Mouse (Mus musculus) heart, embryonic 15.5 days (tissue): ENCODE measurements around the gene Dennd5a. TPM values are rescaled to one million over a fixed set of nuclear protein-coding genes. Genes with fewer than 3 reads are reported as not detected.

Source experiments
- ATAC-seq: fragments of 200-750 bp; cut with Nextera tagmentation; replicated peaks from 2 replicates; pipeline ENCODE4 v1.8.0; 2017; ENCODE audit warnings: low read depth, moderate TSS enrichment; ENCODE audit not compliant: insufficient number of reproducible peaks, insufficient read depth, low FRiP score
- H3K27ac ChIP-seq: fragments of 300-500 bp; sonication (generic); 2 replicates; pipeline ENCODE4 v1.5.1; 2015; ENCODE audit warnings: mild to moderate bottlenecking, inconsistent platforms
- H3K27me3 ChIP-seq: fragments of 300-500 bp; sonication (generic); 2 replicates; pipeline ENCODE4 v1.6.1; 2015; ENCODE audit warnings: inconsistent platforms
- H3K36me3 ChIP-seq: fragments of 300-500 bp; sonication (generic); 2 replicates; pipeline ENCODE4 v1.6.1; 2015; ENCODE audit warnings: mild to moderate bottlenecking, inconsistent platforms
- H3K4me1 ChIP-seq: fragments of 300-500 bp; sonication (generic); replicated peaks from 2 replicates; pipeline ENCODE4 v1.6.1; 2015; ENCODE audit warnings: inconsistent platforms
- H3K4me2 ChIP-seq: fragments of 300-500 bp; sonication (generic); 2 replicates; pipeline ENCODE4 v1.6.1; 2015; ENCODE audit warnings: inconsistent platforms, mild to moderate bottlenecking, moderate library complexity
- H3K4me3 ChIP-seq: fragments of 300-500 bp; sonication (generic); 2 replicates; pipeline ENCODE4 v1.5.1; 2015; ENCODE audit warnings: mild to moderate bottlenecking, inconsistent platforms
- H3K9ac ChIP-seq: fragments of 300-500 bp; sonication (generic); 2 replicates; pipeline ENCODE4 v1.6.1; 2015; ENCODE audit warnings: mild to moderate bottlenecking, inconsistent platforms
- H3K9me3 ChIP-seq: fragments of 300-500 bp; sonication (generic); replicated peaks from 2 replicates; pipeline ENCODE4 v1.6.1; 2016; ENCODE audit warnings: inconsistent platforms
- WGBS: fragments of 180-500 bp; shearing (Covaris S2); methylation state at CpG from one replicate; pipeline ENCODE4 v1.1.7; 2015; ENCODE audit warnings: mixed read lengths; 5-methylcytosine and 5-hydroxymethylcytosine counted together
- polyA plus RNA-seq: library from polyadenylated mRNA; unstranded; fragments of >200 nt; fragmentation: Nextera tagmentation; extraction: Ambion mirVana; gene quantifications from 2 replicates; pipeline ENCODE4 v1.2.1, GENCODE M21; 2015

Gene Dennd5a
- polyA plus RNA-seq, 1 experiment from 2014 or later = 38.7 TPM

- H3K4me3 ChIP-seq = no peak overlapping the region
- no peak overlapping the region for H3K9ac ChIP-seq
- H3K4me1 ChIP-seq = peaks cover 7% of the 10 kb centered on the region
- no peak for ATAC-seq
- no peak overlapping the region for H3K4me2 ChIP-seq
- no peaks in the 10 kb centered on the region for H3K36me3 ChIP-seq
- H3K27me3 ChIP-seq = no peaks in the 10 kb centered on the region
- H3K27ac ChIP-seq = no peak overlapping the region
- no peaks in the 10 kb centered on the region for H3K9me3 ChIP-seq
- WGBS = 60% methylated on average over 8 of the region's 8 CpGs
Measured at GRCm38 (mm10) chr7:109876085-109876484, 84.2 kb downstream of the Dennd5a start.

GRCm38 (mm10) chr7:109875598-109875997 lies 84.7 kb downstream of the Dennd5a start:
- ATAC-seq = no peak
- H3K4me2 ChIP-seq = no peak overlapping the region
- H3K36me3 ChIP-seq = no peaks in the 10 kb centered on the region
- H3K27ac ChIP-seq = no peak overlapping the region
- no peaks in the 10 kb centered on the region for H3K9me3 ChIP-seq
- peaks cover 7% of the 10 kb centered on the region for H3K4me1 ChIP-seq
- H3K27me3 ChIP-seq = no peaks in the 10 kb centered on the region
- H3K9ac ChIP-seq = no peak overlapping the region
- 58% methylated on average over 3 of the region's 3 CpGs for WGBS
- no peak overlapping the region for H3K4me3 ChIP-seq

GRCm38 (mm10) chr7:109875033-109875432 lies 85.2 kb downstream of the Dennd5a start:
- Histone ChIP-seq H3K4me2 (no peak overlapping the region), H3K36me3 (no peaks in the 10 kb centered on the region), H3K27ac (no peak overlapping the region), H3K4me3 (no peak overlapping the region), H3K9ac (no peak overlapping the region), H3K9me3 (no peaks in the 10 kb centered on the region), H3K27me3 (no peaks in the 10 kb centered on the region), H3K4me1 (peaks cover 7% of the 10 kb centered on the region)
- ATAC-seq = no peak

- Histone ChIP-seq H3K36me3 (no peaks in the 10 kb centered on the region), H3K27ac (no peak overlapping the region), H3K4me1 (peaks cover 4% of the 10 kb centered on the region; the same call in 1 of the 2 replicates), H3K9ac (no peak overlapping the region), H3K9me3 (no peaks in the 10 kb centered on the region), H3K27me3 (no peaks in the 10 kb centered on the region), H3K4me3 (no peak overlapping the region), H3K4me2 (no peak overlapping the region)
- WGBS = 66% methylated on average over 5 of the region's 5 CpGs
- ATAC-seq = no peak
Measured at GRCm38 (mm10) chr7:109873170-109873569, 87.1 kb downstream of the Dennd5a start.

GRCm38 (mm10) chr7:109871232-109871631 lies 89.0 kb downstream of the Dennd5a start:
- Histone ChIP-seq H3K27ac (no peak overlapping the region), H3K27me3 (peaks cover 2% of the 10 kb centered on the region; the same call in 1 of the 2 replicates), H3K4me2 (no peak overlapping the region), H3K9me3 (no peaks in the 10 kb centered on the region), H3K4me3 (no peak overlapping the region), H3K4me1 (peaks cover 4% of the 10 kb centered on the region; the same call in 1 of the 2 replicates), H3K36me3 (no peaks in the 10 kb centered on the region), H3K9ac (no peak overlapping the region)
- 73% methylated on average over 5 of the region's 5 CpGs for WGBS
- ATAC-seq = no peak

GRCm38 (mm10) chr7:109868498-109868897 lies 91.8 kb downstream of the Dennd5a start:
- ATAC-seq = no peak
- no peak overlapping the region for H3K4me3 ChIP-seq
- H3K9ac ChIP-seq = no peak overlapping the region
- H3K4me2 ChIP-seq = no peak overlapping the region
- 18% methylated on average over 3 of the region's 3 CpGs for WGBS
- H3K27ac ChIP-seq = no peak overlapping the region
- no peaks in the 10 kb centered on the region for H3K36me3 ChIP-seq
- peaks cover 11% of the 10 kb centered on the region; the same call in 1 of the 2 replicates for H3K27me3 ChIP-seq
- H3K9me3 ChIP-seq = no peaks in the 10 kb centered on the region
- H3K4me1 ChIP-seq = peaks cover 20% of the 10 kb centered on the region

GRCm38 (mm10) chr7:109866643-109867042 lies 93.6 kb downstream of the Dennd5a start:
- no peak overlapping the region for H3K27ac ChIP-seq
- no peaks in the 10 kb centered on the region for H3K9me3 ChIP-seq
- peaks cover 20% of the 10 kb centered on the region for H3K4me1 ChIP-seq
- no peak overlapping the region for H3K4me2 ChIP-seq
- no peak for ATAC-seq
- 77% methylated on average over 3 of the region's 3 CpGs for WGBS
- H3K9ac ChIP-seq = no peak overlapping the region
- peaks cover 13% of the 10 kb centered on the region; the same call in 1 of the 2 replicates for H3K27me3 ChIP-seq
- H3K4me3 ChIP-seq = no peak overlapping the region
- no peaks in the 10 kb centered on the region for H3K36me3 ChIP-seq

GRCm38 (mm10) chr7:109865370-109866229 lies 94.7 kb downstream of the Dennd5a start, which contains the start of gene Scube2:
Gene Scube2, minus strand, starts transcription at chr7:109865679.
- no peak within 1 kb of the TSS for H3K27ac ChIP-seq
- H3K27me3 ChIP-seq = peaks cover 13% of the 10 kb centered on the region; the same call in 1 of the 2 replicates
- peak within 1 kb of the TSS; percentile 71 for H3K9ac ChIP-seq
- ATAC-seq = peak; percentile 69
- peak within 1 kb of the TSS; percentile 64 for H3K4me3 ChIP-seq
- peaks cover 20% of the 10 kb centered on the region for H3K4me1 ChIP-seq
- no peaks in the 10 kb centered on the region for H3K36me3 ChIP-seq
- peak within 1 kb of the TSS; percentile 93 for H3K4me2 ChIP-seq
- 1% methylated on average over 52 of the region's 69 CpGs for WGBS
- H3K9me3 ChIP-seq = no peaks in the 10 kb centered on the region

- Histone ChIP-seq H3K36me3 (no peaks in the 10 kb centered on the region), H3K9ac (no peak overlapping the region), H3K9me3 (no peaks in the 10 kb centered on the region), H3K4me1 (peaks cover 27% of the 10 kb centered on the region), H3K27me3 (peaks cover 13% of the 10 kb centered on the region; the same call in 1 of the 2 replicates), H3K27ac (no peak overlapping the region), H3K4me3 (no peak overlapping the region), H3K4me2 (no peak overlapping the region)
- ATAC-seq = no peak
- WGBS = 36% methylated on average over 4 of the region's 4 CpGs
Measured at GRCm38 (mm10) chr7:109863561-109863960, 96.7 kb downstream of the Dennd5a start.

GRCm38 (mm10) chr7:109860162-109860561 lies 100.1 kb downstream of the Dennd5a start:
- no peak overlapping the region for H3K4me3 ChIP-seq
- no peak for ATAC-seq
- peaks cover 9% of the 10 kb centered on the region; the same call in 1 of the 2 replicates for H3K27me3 ChIP-seq
- H3K36me3 ChIP-seq = no peaks in the 10 kb centered on the region; the same call in 1 of the 2 replicates
- H3K27ac ChIP-seq = no peak overlapping the region
- no peak overlapping the region for H3K9ac ChIP-seq
- no peak overlapping the region for H3K4me2 ChIP-seq
- H3K9me3 ChIP-seq = no peaks in the 10 kb centered on the region
- H3K4me1 ChIP-seq = peaks cover 17% of the 10 kb centered on the region
- 89% methylated on average over 7 of the region's 7 CpGs for WGBS

GRCm38 (mm10) chr7:109859354-109859753 lies 100.9 kb downstream of the Dennd5a start:
- Histone ChIP-seq H3K27ac (peak overlapping the region; percentile 28; the same call in 1 of the 2 replicates), H3K36me3 (no peaks in the 10 kb centered on the region; the same call in 1 of the 2 replicates), H3K9ac (no peak overlapping the region), H3K4me1 (peaks cover 15% of the 10 kb centered on the region), H3K27me3 (0 out of 2 replicates have a peak, but pooled peaks cover 2% of the 10 kb centered on the region), H3K4me3 (no peak overlapping the region), H3K4me2 (0 out of 2 replicates have a peak overlapping the region, but pooled peaks have one; percentile 14), H3K9me3 (no peaks in the 10 kb centered on the region)
- no peak; the same call in 1 of the 2 replicates for ATAC-seq
- WGBS = 15% methylated on average over 6 of the region's 6 CpGs
